12 mouse cellular contexts compared by ENCODE assay signal in genomic region chr5:27262751-27263150, GRCm38 (mm10).
DNase-seq lines count a peak whose midpoint lies in the region; ATAC-seq and TF ChIP-seq lines count a peak whose summit lies in the region.
"Had no signal": no experiment of that assay in that cellular context is flagged by ENCODE, and none has a peak within 500 bp of the region (broad histone marks: within the 10 kb centered on the region; RNA-seq: fewer than 3 reads in every experiment).

No protein-coding gene starts in this region.

- TF ChIP-seq CTCF in layer of hippocampus, adult 2 months (conservative IDR thresholded peaks at IDR 0.05), result no peak

- peak overlapping the region; percentile 69 for H3K9ac ChIP-seq in hindbrain, embryonic 12.5 days
- H3K9ac ChIP-seq in neural tube, embryonic 11.5 days (ENCODE audit: low read length), result no peak overlapping the region
- H3K9ac ChIP-seq: heart, embryonic 13.5 days; kidney, embryonic 15.5 days had no signal

- peaks cover 27% of the 10 kb centered on the region for H3K4me1 ChIP-seq in hindbrain, embryonic 12.5 days
- H3K4me1 ChIP-seq in neural tube, embryonic 11.5 days (ENCODE audit: control insufficient read depth, insufficient read depth, low read length), result no peaks in the 10 kb centered on the region; the same call in 1 of the 2 replicates
- H3K4me1 ChIP-seq: megakaryocyte, embryonic 14.5 days had no signal

- H3K4me3 ChIP-seq in layer of hippocampus, adult 2 months, result peak overlapping the region; percentile 67
- peak overlapping the region; percentile 40 for H3K4me3 ChIP-seq in hindbrain, embryonic 12.5 days
- H3K4me3 ChIP-seq in neural tube, embryonic 11.5 days (ENCODE audit: low read depth, low read length), result peak overlapping the region; percentile 25; the same call in 1 of the 2 replicates
- H3K4me3 ChIP-seq: megakaryocyte, embryonic 14.5 days had no signal

- H3K27ac ChIP-seq in layer of hippocampus, adult 2 months, result peak overlapping the region; percentile 97
- peak overlapping the region; percentile 85 for H3K27ac ChIP-seq in hindbrain, embryonic 12.5 days
- H3K27ac ChIP-seq in neural tube, embryonic 11.5 days (ENCODE audit: low read depth, low read length), result no peak overlapping the region
- H3K27ac ChIP-seq: heart, embryonic 13.5 days; kidney, embryonic 15.5 days had no signal

- H3K27me3 ChIP-seq in hindbrain, embryonic 12.5 days, result no peaks in the 10 kb centered on the region
- H3K27me3 ChIP-seq in neural tube, embryonic 11.5 days (ENCODE audit: control insufficient read depth, insufficient read depth, low read length), result no peaks in the 10 kb centered on the region
- H3K27me3 ChIP-seq: kidney, embryonic 15.5 days; Patski had no signal

- H3K4me2 ChIP-seq in hindbrain, embryonic 12.5 days (replicated peaks), result peak overlapping the region; percentile 58
- H3K4me2 ChIP-seq in neural tube, embryonic 11.5 days (ENCODE audit: low read depth), result peak overlapping the region; percentile 36

- H3K9me3 ChIP-seq in hindbrain, embryonic 12.5 days (replicated peaks), result no peaks in the 10 kb centered on the region
- no peaks in the 10 kb centered on the region for H3K9me3 ChIP-seq in neural tube, embryonic 11.5 days (ENCODE audit: control insufficient read depth, low read length)
- H3K9me3 ChIP-seq: heart, embryonic 13.5 days; kidney, embryonic 15.5 days had no signal

- peak; percentile 4; the same call in 1 of the 2 replicates for ATAC-seq in hindbrain, embryonic 12.5 days (ENCODE audit: low FRiP score)
- ATAC-seq in neural tube, embryonic 11.5 days (ENCODE audit: insufficient read depth, low FRiP score, low TSS enrichment), result no peak
- ATAC-seq: Patski had no signal

- no peaks in the 10 kb centered on the region for H3K36me3 ChIP-seq in hindbrain, embryonic 12.5 days
- H3K36me3 ChIP-seq in neural tube, embryonic 11.5 days (ENCODE audit: control insufficient read depth, insufficient read depth, low read length), result no peaks in the 10 kb centered on the region
- H3K36me3 ChIP-seq: heart, embryonic 13.5 days; kidney, embryonic 15.5 days had no signal

- WGBS in hindbrain, embryonic 12.5 days, result 40% methylated on average over 1 of the region's 1 CpGs
- 65% methylated on average over 1 of the region's 1 CpGs for WGBS in neural tube, embryonic 11.5 days

- DNase-seq in layer of hippocampus, adult 2 months (ENCODE audit: low spot score in 2 of 2), result peak in 1 of 2 experiments; percentile 23
- no peak for DNase-seq in layer of hippocampus, adult 8-10 months (ENCODE audit: low spot score in 2 of 2)
- DNase-seq in cerebellum, postnatal 36 days, result peak; percentile 25 to 51
- DNase-seq in neural tube, embryonic 11.5 days (ENCODE audit: low spot score), result no peak
- no peak for DNase-seq in adrenal gland, adult 2 months
- no peak for DNase-seq in testis, postnatal 10 days (ENCODE audit: low spot score)
- no peak for DNase-seq in urinary bladder, postnatal 25 days (ENCODE audit: low spot score)

Comparison
In these comparisons a context has a peak if more than half of its experiments do, and no peak if none do; other contexts are left out.
1. DNase-seq: peak in cerebellum, postnatal 36 days (2 of 2); none in layer of hippocampus, adult 8-10 months (0 of 2), neural tube, embryonic 11.5 days (single experiment), adrenal gland, adult 2 months (single experiment), testis, postnatal 10 days (single experiment) and urinary bladder, postnatal 25 days (single experiment).
2. Peak in every context shown above with its lines, with median percentiles within 50 percentile points of each other: H3K4me3 ChIP-seq.